Mouse (Mus musculus): ENCODE measurements at regions not wholly inside any gene's neighbourhood (a gene's known extent, or its start where the extent isn't known, plus 50 kb on each side); places are given as distances from the start of the nearest gene placed in this dataset.

DNA sequence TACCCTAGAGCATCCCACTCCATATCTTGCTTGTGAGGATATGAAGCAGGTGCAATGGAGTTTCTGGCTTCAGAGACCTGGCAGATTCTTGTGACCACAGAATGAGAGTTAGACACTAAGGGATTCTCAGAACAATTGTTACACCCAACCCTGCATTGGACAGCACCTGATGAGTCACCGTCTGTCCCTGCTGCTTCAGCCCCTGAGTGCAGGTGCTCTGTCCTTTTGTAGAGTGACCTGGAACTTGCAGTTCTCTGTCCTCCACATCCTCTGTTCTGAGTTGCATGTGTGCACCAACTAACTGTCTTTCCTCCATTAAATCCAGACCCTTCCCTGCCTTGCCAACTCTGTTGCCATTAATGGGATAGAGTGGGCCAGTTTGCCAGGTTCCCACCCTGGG, 66.6 kb upstream of the Slc35f3 start:
- no peaks in the 10 kb centered on the region for H3K4me1 ChIP-seq
- no peak for ATAC-seq
- H3K9me3 ChIP-seq (replicated peaks) = no peaks in the 10 kb centered on the region
- H3K4me2 ChIP-seq = no peak overlapping the region
- H3K9ac ChIP-seq = no peak overlapping the region
- no peak overlapping the region for H3K27ac ChIP-seq
- WGBS = 84% methylated on average over 1 of the region's 1 CpGs
- H3K36me3 ChIP-seq (ENCODE audit: poor library complexity, severe bottlenecking) = no peaks in the 10 kb centered on the region
- no peak overlapping the region for H3K4me3 ChIP-seq
- H3K27me3 ChIP-seq = no peaks in the 10 kb centered on the region

DNA sequence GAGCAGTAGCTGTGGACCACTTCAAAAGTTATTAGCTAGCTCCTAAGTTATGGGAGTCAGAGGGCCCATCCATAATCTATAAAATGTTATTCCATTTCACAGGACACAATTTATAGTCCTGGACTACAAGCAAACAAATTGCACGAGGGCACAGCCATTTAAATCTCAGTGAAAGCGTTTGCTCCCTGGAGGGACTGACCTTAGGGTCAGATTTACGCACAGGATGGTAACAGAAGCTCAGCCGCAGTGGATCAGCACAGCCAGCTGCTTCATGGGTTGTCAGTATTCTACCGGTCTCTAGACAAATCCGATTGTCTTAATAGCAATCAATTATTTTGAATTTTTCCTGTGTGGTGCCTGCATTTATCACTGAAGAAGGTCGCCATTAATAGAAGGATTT, 65.8 kb upstream of the Slc35f3 start:
- no peaks in the 10 kb centered on the region for H3K9me3 ChIP-seq (replicated peaks)
- no peak overlapping the region for H3K4me2 ChIP-seq
- H3K27me3 ChIP-seq = no peaks in the 10 kb centered on the region
- no peaks in the 10 kb centered on the region for H3K36me3 ChIP-seq (ENCODE audit: poor library complexity, severe bottlenecking)
- H3K27ac ChIP-seq = no peak overlapping the region
- no peaks in the 10 kb centered on the region for H3K4me1 ChIP-seq
- no peak overlapping the region for H3K9ac ChIP-seq
- 52% methylated on average over 7 of the region's 7 CpGs for WGBS
- ATAC-seq = no peak
- H3K4me3 ChIP-seq = no peak overlapping the region

DNA sequence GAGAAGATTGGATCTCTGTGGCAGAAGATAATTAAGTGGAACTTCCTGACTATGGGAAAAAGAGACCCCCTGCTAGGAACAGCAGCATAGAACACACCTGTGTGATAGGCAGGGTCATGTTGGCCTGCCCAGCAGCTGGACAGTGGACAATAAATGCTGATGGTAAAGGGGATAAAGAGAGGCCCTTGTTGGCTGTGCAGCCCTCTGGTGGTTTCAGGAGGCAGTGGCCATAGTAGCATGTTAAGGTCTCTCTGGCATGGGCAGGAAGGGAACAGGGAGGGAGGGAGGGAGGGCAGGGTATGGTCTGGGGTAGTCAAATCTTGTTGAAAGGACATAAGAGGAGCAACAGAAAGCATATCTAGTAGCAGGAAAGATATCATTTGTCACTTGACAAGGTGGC, 58.7 kb upstream of the Slc35f3 start:
- Histone ChIP-seq H3K4me1 (no peaks in the 10 kb centered on the region), H3K4me2 (no peak overlapping the region), H3K27me3 (no peaks in the 10 kb centered on the region), H3K4me3 (no peak overlapping the region), H3K36me3 (ENCODE audit: poor library complexity, severe bottlenecking) (no peaks in the 10 kb centered on the region), H3K27ac (no peak overlapping the region), H3K9me3 (replicated peaks) (no peaks in the 10 kb centered on the region), H3K9ac (no peak overlapping the region)
- ATAC-seq = no peak

DNA sequence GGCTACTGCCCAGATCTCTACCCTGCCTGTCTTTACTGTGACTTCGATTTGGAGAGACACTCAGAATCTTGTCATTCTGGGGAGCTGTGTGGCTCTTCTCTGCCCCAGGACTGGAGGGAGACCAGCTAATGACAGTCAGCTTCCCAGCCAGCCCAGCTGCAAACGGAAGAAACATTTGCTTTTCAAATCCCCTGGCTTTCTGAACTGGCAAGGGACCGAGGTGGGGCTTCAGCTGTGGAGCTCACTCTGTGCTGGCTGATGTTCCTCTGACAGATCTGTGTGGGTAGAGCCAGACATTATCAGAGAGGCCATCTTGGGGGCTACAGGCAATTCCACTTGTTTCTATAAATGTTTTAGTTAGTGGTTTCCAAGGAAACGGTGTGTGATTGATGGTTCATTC, 54.0 kb upstream of the Slc35f3 start:
- no peaks in the 10 kb centered on the region for H3K9me3 ChIP-seq (replicated peaks)
- no peak for ATAC-seq
- H3K27ac ChIP-seq = no peak overlapping the region
- H3K27me3 ChIP-seq = no peaks in the 10 kb centered on the region
- no peaks in the 10 kb centered on the region for H3K4me1 ChIP-seq
- H3K9ac ChIP-seq = no peak overlapping the region
- no peak overlapping the region for H3K4me2 ChIP-seq
- WGBS = 69% methylated on average over 4 of the region's 4 CpGs
- no peaks in the 10 kb centered on the region for H3K36me3 ChIP-seq (ENCODE audit: poor library complexity, severe bottlenecking)
- H3K4me3 ChIP-seq = no peak overlapping the region
